Mouse (Mus musculus): Measurements from ENCODE around the gene Vpreb2. TPM values are rescaled to one million over a fixed set of nuclear protein-coding genes. Genes with fewer than 3 reads are reported as not detected.

Vpreb2 gene
- polyA plus RNA-seq (2014; fragmentation: Nextera tagmentation; extraction: Ambion mirVana) = not detected in 2 replicates

- H3K9me3 ChIP-seq (ENCODE audit: control insufficient read depth, low read length) = no peaks in the 10 kb centered on the region
- WGBS = 52% methylated on average over 1 of the region's 1 CpGs
- H3K4me3 ChIP-seq (ENCODE audit: low read depth, low read length) = no peak within 1 kb of the TSS
- no peaks in the 10 kb centered on the region for H3K27me3 ChIP-seq (ENCODE audit: control insufficient read depth, insufficient read depth, low read length)
- no peaks in the 10 kb centered on the region for H3K4me1 ChIP-seq (ENCODE audit: control insufficient read depth, insufficient read depth, low read length)
- H3K27ac ChIP-seq (ENCODE audit: low read depth, low read length) = no peak within 1 kb of the TSS
- no peak within 1 kb of the TSS for H3K4me2 ChIP-seq (ENCODE audit: low read depth)
- ATAC-seq (ENCODE audit: insufficient read depth, low FRiP score, low TSS enrichment) = no peak
- H3K36me3 ChIP-seq (ENCODE audit: control insufficient read depth, insufficient read depth, low read length) = no peaks in the 10 kb centered on the region
- no peak within 1 kb of the TSS for H3K9ac ChIP-seq (ENCODE audit: low read length)
- no peak for DNase-seq (ENCODE audit: low spot score)
Measured at GRCm38 (mm10) chr16:17980128-17980527, at the start of gene Vpreb2. Vpreb2 (plus strand) TSS chr16:17980428.

GRCm38 (mm10) chr16:17931906-17932460 is 48.2 kb upstream of the Vpreb2 start:
- Histone ChIP-seq H3K4me1 (ENCODE audit: control insufficient read depth, insufficient read depth, low read length) (peaks cover under 1% of the 10 kb centered on the region; the same call in 1 of the 2 replicates), H3K4me2 (ENCODE audit: low read depth) (no peak overlapping the region), H3K9ac (ENCODE audit: low read length) (no peak overlapping the region), H3K27ac (ENCODE audit: low read depth, low read length) (no peak overlapping the region), H3K9me3 (ENCODE audit: control insufficient read depth, low read length) (no peaks in the 10 kb centered on the region), H3K27me3 (ENCODE audit: control insufficient read depth, insufficient read depth, low read length) (no peaks in the 10 kb centered on the region), H3K36me3 (ENCODE audit: control insufficient read depth, insufficient read depth, low read length) (no peaks in the 10 kb centered on the region), H3K4me3 (ENCODE audit: low read depth, low read length) (no peak overlapping the region)
- DNase-seq (ENCODE audit: low spot score) (no peak), ATAC-seq (ENCODE audit: insufficient read depth, low FRiP score, low TSS enrichment) (no peak)
- WGBS = 79% methylated on average over 5 of the region's 5 CpGs

GRCm38 (mm10) chr16:17933594-17934444 is 46.4 kb upstream of the Vpreb2 start:
- Histone ChIP-seq H3K27me3 (ENCODE audit: control insufficient read depth, insufficient read depth, low read length) (no peaks in the 10 kb centered on the region), H3K4me3 (ENCODE audit: low read depth, low read length) (no peak overlapping the region), H3K27ac (ENCODE audit: low read depth, low read length) (no peak overlapping the region), H3K4me1 (ENCODE audit: control insufficient read depth, insufficient read depth, low read length) (no peaks in the 10 kb centered on the region), H3K36me3 (ENCODE audit: control insufficient read depth, insufficient read depth, low read length) (no peaks in the 10 kb centered on the region), H3K4me2 (ENCODE audit: low read depth) (no peak overlapping the region), H3K9ac (ENCODE audit: low read length) (no peak overlapping the region), H3K9me3 (ENCODE audit: control insufficient read depth, low read length) (no peaks in the 10 kb centered on the region)
- 79% methylated on average over 9 of the region's 9 CpGs for WGBS
- DNase-seq (ENCODE audit: low spot score) = no peak
- ATAC-seq (ENCODE audit: insufficient read depth, low FRiP score, low TSS enrichment) = no peak

GRCm38 (mm10) chr16:17934445-17934910 is 45.8 kb upstream of the Vpreb2 start:
- Histone ChIP-seq H3K27me3 (ENCODE audit: control insufficient read depth, insufficient read depth, low read length) (no peaks in the 10 kb centered on the region), H3K27ac (ENCODE audit: low read depth, low read length) (no peak overlapping the region), H3K9me3 (ENCODE audit: control insufficient read depth, low read length) (no peaks in the 10 kb centered on the region), H3K4me2 (ENCODE audit: low read depth) (no peak overlapping the region), H3K4me3 (ENCODE audit: low read depth, low read length) (no peak overlapping the region), H3K36me3 (ENCODE audit: control insufficient read depth, insufficient read depth, low read length) (no peaks in the 10 kb centered on the region), H3K4me1 (ENCODE audit: control insufficient read depth, insufficient read depth, low read length) (no peaks in the 10 kb centered on the region), H3K9ac (ENCODE audit: low read length) (no peak overlapping the region)
- ATAC-seq (ENCODE audit: insufficient read depth, low FRiP score, low TSS enrichment) = no peak
- WGBS = 67% methylated on average over 3 of the region's 3 CpGs
- DNase-seq (ENCODE audit: low spot score) = no peak

- Histone ChIP-seq H3K27me3 (ENCODE audit: control insufficient read depth, insufficient read depth, low read length) (no peaks in the 10 kb centered on the region), H3K9me3 (ENCODE audit: control insufficient read depth, low read length) (no peaks in the 10 kb centered on the region), H3K4me1 (ENCODE audit: control insufficient read depth, insufficient read depth, low read length) (no peaks in the 10 kb centered on the region), H3K36me3 (ENCODE audit: control insufficient read depth, insufficient read depth, low read length) (no peaks in the 10 kb centered on the region), H3K27ac (ENCODE audit: low read depth, low read length) (no peak overlapping the region), H3K4me2 (ENCODE audit: low read depth) (no peak overlapping the region), H3K9ac (ENCODE audit: low read length) (no peak overlapping the region), H3K4me3 (ENCODE audit: low read depth, low read length) (no peak overlapping the region)
- 81% methylated on average over 10 of the region's 10 CpGs for WGBS
- no peak for DNase-seq (ENCODE audit: low spot score)
- ATAC-seq (ENCODE audit: insufficient read depth, low FRiP score, low TSS enrichment) = no peak
Measured at GRCm38 (mm10) chr16:17936776-17937175, 43.5 kb upstream of the Vpreb2 start.

- Histone ChIP-seq H3K9ac (ENCODE audit: low read length) (no peak overlapping the region), H3K27me3 (ENCODE audit: control insufficient read depth, insufficient read depth, low read length) (no peaks in the 10 kb centered on the region), H3K9me3 (ENCODE audit: control insufficient read depth, low read length) (no peaks in the 10 kb centered on the region), H3K4me2 (ENCODE audit: low read depth) (no peak overlapping the region), H3K36me3 (ENCODE audit: control insufficient read depth, insufficient read depth, low read length) (no peaks in the 10 kb centered on the region), H3K4me3 (ENCODE audit: low read depth, low read length) (no peak overlapping the region), H3K27ac (ENCODE audit: low read depth, low read length) (no peak overlapping the region), H3K4me1 (ENCODE audit: control insufficient read depth, insufficient read depth, low read length) (no peaks in the 10 kb centered on the region)
- DNase-seq (ENCODE audit: low spot score) (no peak), ATAC-seq (ENCODE audit: insufficient read depth, low FRiP score, low TSS enrichment) (no peak)
- WGBS = 84% methylated on average over 7 of the region's 7 CpGs
Measured at GRCm38 (mm10) chr16:17938187-17938586, 42.0 kb upstream of the Vpreb2 start.

GRCm38 (mm10) chr16:17938821-17939220 is 41.4 kb upstream of the Vpreb2 start:
- H3K9me3 ChIP-seq (ENCODE audit: control insufficient read depth, low read length) = no peaks in the 10 kb centered on the region
- WGBS = 8% methylated on average over 7 of the region's 7 CpGs
- H3K4me1 ChIP-seq (ENCODE audit: control insufficient read depth, insufficient read depth, low read length) = no peaks in the 10 kb centered on the region
- H3K27ac ChIP-seq (ENCODE audit: low read depth, low read length) = no peak overlapping the region
- H3K4me2 ChIP-seq (ENCODE audit: low read depth) = no peak overlapping the region
- peak; percentile 74; the same call in 1 of the 2 replicates for ATAC-seq (ENCODE audit: insufficient read depth, low FRiP score, low TSS enrichment)
- DNase-seq (ENCODE audit: low spot score) = peak; percentile 77
- no peaks in the 10 kb centered on the region for H3K27me3 ChIP-seq (ENCODE audit: control insufficient read depth, insufficient read depth, low read length)
- no peak overlapping the region for H3K9ac ChIP-seq (ENCODE audit: low read length)
- H3K4me3 ChIP-seq (ENCODE audit: low read depth, low read length) = no peak overlapping the region
- no peaks in the 10 kb centered on the region for H3K36me3 ChIP-seq (ENCODE audit: control insufficient read depth, insufficient read depth, low read length)

GRCm38 (mm10) chr16:17939255-17939751 is 40.9 kb upstream of the Vpreb2 start:
- no peaks in the 10 kb centered on the region for H3K36me3 ChIP-seq (ENCODE audit: control insufficient read depth, insufficient read depth, low read length)
- no peak overlapping the region for H3K9ac ChIP-seq (ENCODE audit: low read length)
- ATAC-seq (ENCODE audit: insufficient read depth, low FRiP score, low TSS enrichment) = no peak
- no peaks in the 10 kb centered on the region for H3K9me3 ChIP-seq (ENCODE audit: control insufficient read depth, low read length)
- no peaks in the 10 kb centered on the region for H3K4me1 ChIP-seq (ENCODE audit: control insufficient read depth, insufficient read depth, low read length)
- no peak overlapping the region for H3K4me2 ChIP-seq (ENCODE audit: low read depth)
- DNase-seq (ENCODE audit: low spot score) = no peak
- no peak overlapping the region for H3K4me3 ChIP-seq (ENCODE audit: low read depth, low read length)
- H3K27me3 ChIP-seq (ENCODE audit: control insufficient read depth, insufficient read depth, low read length) = no peaks in the 10 kb centered on the region
- H3K27ac ChIP-seq (ENCODE audit: low read depth, low read length) = no peak overlapping the region
- WGBS = 64% methylated on average over 9 of the region's 9 CpGs

All from neural tube, embryonic 11.5 days (tissue).